Mouse (Mus musculus) spleen, adult 2 months (tissue): ENCODE results near the gene Ift52. TPM values are rescaled to one million over a fixed set of nuclear protein-coding genes. Genes with fewer than 3 reads are reported as not detected.

Experiments
- DNase-seq, 2 experiments: peaks; one replicate each; pipeline versions ENCODE4 v3.0.0 to v3.0.0-alpha.2; 2012 to 2021; ENCODE audit warnings: low spot score in 2 of 2, low read depth in 1 of 2
- H3K27ac ChIP-seq: fragments of 200-500 bp; 2 replicates; pipeline ENCODE4 v1.5.1; 2012; ENCODE audit warnings: low read length, inconsistent platforms; ENCODE audit not compliant: insufficient read depth
- H3K27me3 ChIP-seq: fragments of 200-500 bp; 2 replicates; pipeline ENCODE4 v1.6.1; 2012; ENCODE audit warnings: mild to moderate bottlenecking, moderate library complexity, low read length, inconsistent platforms; ENCODE audit not compliant: control insufficient read depth, insufficient read depth
- H3K36me3 ChIP-seq: fragments of 200-500 bp; 2 replicates; pipeline ENCODE4 v1.6.1; 2012; ENCODE audit warnings: mild to moderate bottlenecking, low read length, inconsistent platforms; ENCODE audit not compliant: control insufficient read depth, insufficient read depth
- H3K4me1 ChIP-seq: fragments of 200-500 bp; 2 replicates; pipeline ENCODE4 v1.6.1; 2011; ENCODE audit warnings: inconsistent platforms; ENCODE audit not compliant: control insufficient read depth, insufficient read depth, insufficient read length
- H3K4me3 ChIP-seq: fragments of 200-500 bp; 2 replicates; pipeline ENCODE4 v1.5.1; 2011; ENCODE audit warnings: mild to moderate bottlenecking, inconsistent platforms; ENCODE audit not compliant: insufficient read depth, insufficient read length; ENCODE audit errors: extremely low read depth
- CTCF ChIP-seq: fragments of 200-500 bp; IDR thresholded peaks from 2 replicates; pipeline ENCODE4 v1.5.1; 2011; ENCODE audit warnings: mild to moderate bottlenecking, inconsistent platforms; ENCODE audit not compliant: insufficient read depth, insufficient read length, insufficient replicate concordance; ENCODE audit errors: extremely low read depth
- POLR2A ChIP-seq: fragments of 200-500 bp; IDR thresholded peaks from 2 replicates; pipeline ENCODE4 v1.6.1; 2011; ENCODE audit warnings: low read depth, low read length, inconsistent platforms
- WGBS: fragments of 180-500 bp; shearing (Covaris S2); methylation state at CpG from one replicate; pipeline ENCODE4 v1.1.7; 2018; 5-methylcytosine and 5-hydroxymethylcytosine counted together
- polyA plus RNA-seq: library from polyadenylated mRNA; depleted of rRNA; stranded (reverse); fragments of >200 nt; gene quantifications from 2 replicates; pipeline ENCODE4 v1.2.3, GENCODE M21; 2012

Gene Ift52
- polyA plus RNA-seq, 1 experiment = 14.1 TPM

GRCm38 (mm10) chr2:163007299-163007698, 9.9 kb upstream of the Ift52 start:
- Histone ChIP-seq H3K4me3 (no peak overlapping the region), H3K27ac (no peak overlapping the region), H3K27me3 (no peaks in the 10 kb centered on the region), H3K4me1 (no peaks in the 10 kb centered on the region), H3K36me3 (no peaks in the 10 kb centered on the region)
- TF ChIP-seq POLR2A (no peak), CTCF (no peak)
- 68% methylated on average over 4 of the region's 4 CpGs for WGBS
- DNase-seq = no peak

- no peak for TF ChIP-seq POLR2A
- no peak for TF ChIP-seq CTCF
- DNase-seq = no peak
- Histone ChIP-seq H3K27ac (no peak overlapping the region), H3K36me3 (peaks cover 51% of the 10 kb centered on the region), H3K4me3 (no peak overlapping the region), H3K4me1 (no peaks in the 10 kb centered on the region), H3K27me3 (no peaks in the 10 kb centered on the region)
- WGBS = 88% methylated on average over 5 of the region's 5 CpGs
These were observed 14.1 kb downstream of the Ift52 start for GRCm38 (mm10) chr2:163031289-163031688.

GRCm38 (mm10) chr2:163031757-163032156, 14.6 kb downstream of the Ift52 start:
- Histone ChIP-seq H3K27ac (no peak overlapping the region), H3K4me3 (no peak overlapping the region), H3K4me1 (no peaks in the 10 kb centered on the region), H3K36me3 (peaks cover 51% of the 10 kb centered on the region), H3K27me3 (no peaks in the 10 kb centered on the region)
- 96% methylated on average over 2 of the region's 2 CpGs for whole genome bisulfite sequencing
- DNase-seq = no peak
- TF ChIP-seq CTCF = no peak
- no peak for TF ChIP-seq POLR2A

GRCm38 (mm10) chr2:163032622-163033021, 15.5 kb downstream of the Ift52 start:
- no peak for DNase-seq
- H3K27ac ChIP-seq = no peak overlapping the region
- WGBS = 50% methylated on average over 4 of the region's 4 CpGs
- H3K4me1 ChIP-seq = no peaks in the 10 kb centered on the region
- TF ChIP-seq CTCF = no peak
- no peak for TF ChIP-seq POLR2A
- peaks cover 53% of the 10 kb centered on the region for H3K36me3 ChIP-seq
- no peaks in the 10 kb centered on the region for H3K27me3 ChIP-seq
- H3K4me3 ChIP-seq = no peak overlapping the region

GRCm38 (mm10) chr2:163039940-163040339, 22.8 kb downstream of the Ift52 start:
- H3K36me3 ChIP-seq = peaks cover 55% of the 10 kb centered on the region
- 79% methylated on average over 7 of the region's 7 CpGs for WGBS
- no peak overlapping the region for H3K4me3 ChIP-seq
- TF ChIP-seq CTCF (no peak), POLR2A (no peak)
- H3K27ac ChIP-seq = no peak overlapping the region
- H3K4me1 ChIP-seq = no peaks in the 10 kb centered on the region
- DNase-seq = no peak
- no peaks in the 10 kb centered on the region for H3K27me3 ChIP-seq

- Histone ChIP-seq H3K36me3 (peaks cover 21% of the 10 kb centered on the region), H3K27ac (no peak overlapping the region), H3K27me3 (no peaks in the 10 kb centered on the region), H3K4me1 (no peaks in the 10 kb centered on the region), H3K4me3 (no peak overlapping the region)
- TF ChIP-seq CTCF = peak; percentile 86
- TF ChIP-seq POLR2A = no peak
- peak in 1 of 2 experiments; percentile 57 for DNase-seq
- WGBS = 9% methylated on average over 10 of the region's 10 CpGs
These were observed 31.0 kb downstream of the Ift52 start for GRCm38 (mm10) chr2:163048125-163048524.

- Histone ChIP-seq H3K36me3 (peaks cover 15% of the 10 kb centered on the region), H3K4me1 (no peaks in the 10 kb centered on the region), H3K4me3 (no peak overlapping the region), H3K27me3 (no peaks in the 10 kb centered on the region), H3K27ac (no peak overlapping the region)
- TF ChIP-seq POLR2A = no peak
- TF ChIP-seq CTCF = no peak
- 86% methylated on average over 2 of the region's 2 CpGs for WGBS
- no peak for DNase-seq
These were observed 32.0 kb downstream of the Ift52 start for GRCm38 (mm10) chr2:163049116-163049515.
